Mouse (Mus musculus): ENCODE results near the gene Cdk7. TPM values are rescaled to one million over a fixed set of nuclear protein-coding genes. Genes with fewer than 3 reads are reported as not detected.

Cdk7 gene
- polyA plus RNA-seq, 1 experiment from 2014 or later, result 40.2 TPM

DNA sequence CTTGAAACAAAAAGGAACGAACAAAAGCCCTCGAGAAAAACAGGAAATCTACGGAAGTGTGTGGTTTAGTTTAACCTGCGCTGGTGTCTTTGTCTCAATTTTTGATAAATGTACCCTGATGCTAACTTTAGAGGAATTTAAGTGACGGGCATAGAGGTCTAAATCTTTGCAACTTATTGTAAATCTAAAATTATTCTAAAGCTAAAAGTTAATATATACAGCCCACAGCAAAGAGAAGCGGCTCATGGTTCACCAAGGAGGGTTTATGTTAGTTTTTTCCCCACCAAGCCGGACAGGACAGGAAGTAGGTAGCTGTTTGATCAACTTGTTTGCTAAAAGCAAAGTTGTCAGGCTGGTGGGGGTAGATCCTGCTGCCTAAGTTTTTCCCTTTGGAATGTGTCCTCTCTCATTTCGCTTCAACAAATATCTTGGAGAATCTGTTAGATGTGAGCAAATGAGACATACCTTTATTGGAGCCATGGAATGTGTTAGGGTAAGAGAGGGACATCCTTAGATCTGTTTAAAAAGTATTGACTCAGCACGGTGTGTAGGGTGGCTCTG is 60.5 kb downstream of the Cdk7 start:
- H3K9me3 ChIP-seq (replicated peaks), result no peaks in the 10 kb centered on the region
- 63% methylated on average over 9 of the region's 9 CpGs for WGBS

GRCm38 (mm10) chr13:100669291-100670022 is 61.3 kb downstream of the Cdk7 start, which contains the start of gene Ccdc125:
Gene Ccdc125 (plus strand): TSS chr13:100669717.
- Histone ChIP-seq H3K36me3 (peaks cover 11% of the 10 kb centered on the region), H3K27me3 (replicated peaks) (peaks cover 3% of the 10 kb centered on the region), H3K9ac (replicated peaks) (peak within 1 kb of the TSS; percentile 36), H3K4me1 (peaks cover 7% of the 10 kb centered on the region; the same call in 1 of the 2 replicates), H3K9me3 (replicated peaks) (no peaks in the 10 kb centered on the region), H3K27ac (replicated peaks) (no peak within 1 kb of the TSS), H3K4me2 (peak within 1 kb of the TSS; percentile 89), H3K4me3 (replicated peaks) (peak within 1 kb of the TSS; percentile 50)
- under 1% methylated on average over 44 of the region's 44 CpGs for WGBS
- peak; percentile 75 for ATAC-seq (ENCODE audit: low FRiP score)

More for the DNA sequence above, 60.5 kb downstream of the Cdk7 start:
- H3K9ac ChIP-seq (replicated peaks), result no peak overlapping the region
- peak overlapping the region; percentile 50 for H3K4me3 ChIP-seq (replicated peaks)
- H3K27me3 ChIP-seq (replicated peaks), result peaks cover 3% of the 10 kb centered on the region
- no peak overlapping the region for H3K27ac ChIP-seq (replicated peaks)
- H3K4me2 ChIP-seq, result peak overlapping the region; percentile 89
- peaks cover 7% of the 10 kb centered on the region; the same call in 1 of the 2 replicates for H3K4me1 ChIP-seq
- peaks cover 11% of the 10 kb centered on the region for H3K36me3 ChIP-seq
- ATAC-seq (ENCODE audit: low FRiP score), result no peak

DNA sequence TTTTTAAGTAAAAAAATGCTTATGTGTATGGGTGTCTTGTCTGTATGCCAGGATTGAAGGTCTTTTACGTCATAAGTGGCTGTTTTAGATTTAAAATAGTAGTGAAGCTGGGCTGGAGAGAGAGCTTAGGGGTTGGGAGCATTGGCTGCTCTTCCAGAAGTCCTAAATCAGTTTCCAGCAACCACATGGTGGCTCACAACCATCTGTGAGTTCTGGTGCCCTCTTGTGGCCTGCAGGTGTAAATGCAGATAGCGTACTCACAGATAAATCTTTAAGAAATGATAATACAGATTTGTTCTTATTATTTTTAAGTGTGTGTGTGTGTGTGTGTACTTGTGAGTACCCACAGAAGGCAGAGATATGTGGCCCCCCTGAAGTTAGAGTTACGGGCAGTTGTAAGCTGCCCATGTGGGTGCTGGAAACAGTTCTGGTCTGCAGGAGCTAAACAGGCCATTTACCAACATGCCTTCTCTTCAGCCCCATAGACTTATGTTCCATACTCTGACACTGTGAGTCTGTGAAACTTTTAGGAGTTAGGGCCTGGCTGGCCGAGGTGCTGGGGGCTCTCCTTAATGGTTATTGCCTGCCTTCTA is 70.8 kb downstream of the Cdk7 start:
- Histone ChIP-seq H3K27me3 (replicated peaks) (no peaks in the 10 kb centered on the region), H3K4me3 (replicated peaks) (no peak overlapping the region), H3K9ac (replicated peaks) (no peak overlapping the region), H3K36me3 (peaks cover 9% of the 10 kb centered on the region), H3K4me2 (no peak overlapping the region), H3K27ac (replicated peaks) (no peak overlapping the region), H3K4me1 (no peaks in the 10 kb centered on the region), H3K9me3 (replicated peaks) (no peaks in the 10 kb centered on the region)
- peak; percentile 69; the same call in 1 of the 2 replicates for ATAC-seq (ENCODE audit: low FRiP score)
- 48% methylated on average over 4 of the region's 4 CpGs for WGBS

- Histone ChIP-seq H3K4me3 (replicated peaks) (no peak overlapping the region), H3K36me3 (peaks cover 5% of the 10 kb centered on the region)
Observed at GRCm38 (mm10) chr13:100658091-100658490, 72.6 kb downstream of the Cdk7 start.

More at GRCm38 (mm10) chr13:100658091-100658490, 72.6 kb downstream of the Cdk7 start:
- Histone ChIP-seq H3K9ac (replicated peaks) (no peak overlapping the region), H3K27ac (replicated peaks) (no peak overlapping the region), H3K4me2 (no peak overlapping the region), H3K27me3 (replicated peaks) (no peaks in the 10 kb centered on the region), H3K9me3 (replicated peaks) (no peaks in the 10 kb centered on the region), H3K4me1 (peaks cover 4% of the 10 kb centered on the region)
- no peak for ATAC-seq (ENCODE audit: low FRiP score)
- WGBS, result 92% methylated on average over 5 of the region's 5 CpGs

Other genes starting within 250 kb of the Cdk7 start
- gene Gtf2h2, start 238.4 kb downstream of the Cdk7 start, polyA plus RNA-seq (2015; fragmentation: Nextera tagmentation; extraction: Ambion mirVana), result 61.7 and 75.7 TPM in 2 replicates
- gene Ocln, start 178.2 kb downstream of the Cdk7 start, polyA plus RNA-seq (2015; fragmentation: Nextera tagmentation; extraction: Ambion mirVana), result 6.7 and 13.2 TPM in 2 replicates
- 2.5 and 4.9 TPM in 2 replicates for gene Marveld2, start 114.0 kb downstream of the Cdk7 start, polyA plus RNA-seq (2015; fragmentation: Nextera tagmentation; extraction: Ambion mirVana)
- gene Ak6, start 80.0 kb downstream of the Cdk7 start, polyA plus RNA-seq (2015; fragmentation: Nextera tagmentation; extraction: Ambion mirVana), result 306 and 309 TPM in 2 replicates
- gene Rad17, start 79.9 kb downstream of the Cdk7 start, polyA plus RNA-seq (2015; fragmentation: Nextera tagmentation; extraction: Ambion mirVana), result 16.2 and 17.3 TPM in 2 replicates
- gene Taf9, start 79.4 kb downstream of the Cdk7 start, polyA plus RNA-seq (2015; fragmentation: Nextera tagmentation; extraction: Ambion mirVana), result 25.3 and 29.1 TPM in 2 replicates
- gene Ccdc125, start 61.2 kb downstream of the Cdk7 start, polyA plus RNA-seq (2015; fragmentation: Nextera tagmentation; extraction: Ambion mirVana), result 1.5 and 3.7 TPM in 2 replicates
- gene Mrps36, start 13.7 kb upstream of the Cdk7 start, polyA plus RNA-seq (2015; fragmentation: Nextera tagmentation; extraction: Ambion mirVana), result 164 and 168 TPM in 2 replicates
- gene Cenph, start 45.0 kb upstream of the Cdk7 start, polyA plus RNA-seq (2015; fragmentation: Nextera tagmentation; extraction: Ambion mirVana), result 5.9 and 11.2 TPM in 2 replicates
- gene Ccnb1, start 55.6 kb upstream of the Cdk7 start, polyA plus RNA-seq (2015; fragmentation: Nextera tagmentation; extraction: Ambion mirVana), result 28.1 and 74.7 TPM in 2 replicates
- 34.1 and 38.6 TPM in 2 replicates for gene Slc30a5, start 102.5 kb upstream of the Cdk7 start, polyA plus RNA-seq (2015; fragmentation: Nextera tagmentation; extraction: Ambion mirVana)